Mouse (Mus musculus): ENCODE data around the gene Ccdc169. TPM values are rescaled to one million over a fixed set of nuclear protein-coding genes. Genes with fewer than 3 reads are reported as not detected.
A peak's percentile ranks its signal among the peaks of the same experiment; 100 is the strongest.

The Ccdc169 gene
- 0.06 TPM in 1 of 2 replicates, not detected in the other for polyA plus RNA-seq (2015; fragmentation: Nextera tagmentation; extraction: Ambion mirVana)

- H3K27ac ChIP-seq (ENCODE audit: low read length), result no peak within 1 kb of the TSS
- H3K27me3 ChIP-seq (ENCODE audit: control insufficient read depth, insufficient read depth, low read depth, low read length), result no peaks in the 10 kb centered on the region
- H3K4me1 ChIP-seq (replicated peaks; ENCODE audit: control insufficient read depth, insufficient read depth, low read length), result no peaks in the 10 kb centered on the region
- H3K36me3 ChIP-seq (ENCODE audit: control insufficient read depth, insufficient read depth, low read length), result peaks cover 22% of the 10 kb centered on the region
- ATAC-seq (ENCODE audit: low read depth), result no peak
- H3K4me3 ChIP-seq (ENCODE audit: low read length), result no peak within 1 kb of the TSS
- no peaks in the 10 kb centered on the region for H3K9me3 ChIP-seq (ENCODE audit: control insufficient read depth, low read length)
- no peak within 1 kb of the TSS for H3K9ac ChIP-seq (ENCODE audit: low read length)
- H3K4me2 ChIP-seq (ENCODE audit: low read depth, low read length), result no peak within 1 kb of the TSS
Observed at GRCm38 (mm10) chr3:55137039-55137438, at the start of gene Ccdc169. Gene Ccdc169 (plus strand): TSS chr3:55137339.

DNA sequence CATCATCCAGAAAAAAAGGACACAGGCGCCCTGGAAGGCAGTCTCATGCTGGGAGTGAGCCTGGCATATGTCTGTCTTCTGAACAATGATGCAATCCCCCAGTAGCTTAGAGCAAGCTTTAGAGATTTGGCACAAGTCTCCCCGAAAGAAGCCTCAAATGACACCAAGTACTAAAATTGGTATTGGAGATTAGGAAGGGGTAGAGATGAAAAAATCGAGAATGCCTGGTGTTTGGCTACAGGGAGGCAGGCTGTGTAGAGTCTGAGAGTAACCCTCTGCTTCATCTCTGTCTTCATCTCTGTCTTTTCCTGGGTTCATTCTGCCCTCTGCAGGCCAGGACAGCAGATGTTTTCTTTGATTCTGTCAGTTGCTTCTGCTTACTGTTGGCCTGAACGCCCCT is 49.8 kb upstream of the Ccdc169 start:
- 57% methylated on average over 4 of the region's 4 CpGs for WGBS
- H3K9me3 ChIP-seq (ENCODE audit: control insufficient read depth, low read length), result no peaks in the 10 kb centered on the region
- no peaks in the 10 kb centered on the region for H3K27me3 ChIP-seq (ENCODE audit: control insufficient read depth, insufficient read depth, low read depth, low read length)
- no peak for ATAC-seq (ENCODE audit: low read depth)
- H3K27ac ChIP-seq (ENCODE audit: low read length), result no peak overlapping the region
- H3K4me2 ChIP-seq (ENCODE audit: low read depth, low read length), result no peak overlapping the region
- no peak overlapping the region for H3K4me3 ChIP-seq (ENCODE audit: low read length)
- H3K4me1 ChIP-seq (replicated peaks; ENCODE audit: control insufficient read depth, insufficient read depth, low read length), result no peaks in the 10 kb centered on the region
- H3K9ac ChIP-seq (ENCODE audit: low read length), result no peak overlapping the region
- no peaks in the 10 kb centered on the region for H3K36me3 ChIP-seq (ENCODE audit: control insufficient read depth, insufficient read depth, low read length)

DNA sequence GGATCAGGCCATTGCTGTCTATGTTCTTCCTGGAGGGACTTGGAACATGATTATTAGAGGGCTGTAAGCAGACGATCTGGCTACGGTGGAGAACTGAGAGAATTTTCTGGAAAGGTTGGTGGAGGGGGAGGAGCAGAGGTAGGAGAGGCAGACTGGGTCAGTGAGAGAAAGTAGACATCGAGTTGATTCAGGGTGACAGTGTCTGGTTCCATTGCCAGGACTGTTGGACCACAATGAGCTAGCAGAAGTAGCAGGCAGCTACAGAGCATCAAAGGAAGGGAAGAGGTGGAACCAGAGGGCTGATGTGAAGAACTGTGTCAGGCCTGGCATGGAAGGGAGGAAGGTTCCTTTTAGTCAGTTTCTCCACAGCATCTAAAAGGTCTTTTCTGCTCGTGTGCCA is 48.8 kb upstream of the Ccdc169 start:
- H3K9me3 ChIP-seq (ENCODE audit: control insufficient read depth, low read length), result no peaks in the 10 kb centered on the region
- H3K4me2 ChIP-seq (ENCODE audit: low read depth, low read length), result no peak overlapping the region
- H3K36me3 ChIP-seq (ENCODE audit: control insufficient read depth, insufficient read depth, low read length), result no peaks in the 10 kb centered on the region
- H3K27ac ChIP-seq (ENCODE audit: low read length), result no peak overlapping the region
- 38% methylated on average over 4 of the region's 4 CpGs for WGBS
- no peak overlapping the region for H3K9ac ChIP-seq (ENCODE audit: low read length)
- H3K4me1 ChIP-seq (replicated peaks; ENCODE audit: control insufficient read depth, insufficient read depth, low read length), result no peaks in the 10 kb centered on the region
- H3K4me3 ChIP-seq (ENCODE audit: low read length), result no peak overlapping the region
- no peaks in the 10 kb centered on the region for H3K27me3 ChIP-seq (ENCODE audit: control insufficient read depth, insufficient read depth, low read depth, low read length)
- no peak for ATAC-seq (ENCODE audit: low read depth)

GRCm38 (mm10) chr3:55088843-55089242 is 48.3 kb upstream of the Ccdc169 start:
- Histone ChIP-seq H3K4me2 (ENCODE audit: low read depth, low read length) (no peak overlapping the region), H3K36me3 (ENCODE audit: control insufficient read depth, insufficient read depth, low read length) (no peaks in the 10 kb centered on the region), H3K27ac (ENCODE audit: low read length) (no peak overlapping the region), H3K9me3 (ENCODE audit: control insufficient read depth, low read length) (no peaks in the 10 kb centered on the region), H3K4me1 (replicated peaks; ENCODE audit: control insufficient read depth, insufficient read depth, low read length) (no peaks in the 10 kb centered on the region), H3K9ac (ENCODE audit: low read length) (no peak overlapping the region), H3K4me3 (ENCODE audit: low read length) (no peak overlapping the region), H3K27me3 (ENCODE audit: control insufficient read depth, insufficient read depth, low read depth, low read length) (no peaks in the 10 kb centered on the region)
- WGBS, result 45% methylated on average over 3 of the region's 3 CpGs
- no peak for ATAC-seq (ENCODE audit: low read depth)

DNA sequence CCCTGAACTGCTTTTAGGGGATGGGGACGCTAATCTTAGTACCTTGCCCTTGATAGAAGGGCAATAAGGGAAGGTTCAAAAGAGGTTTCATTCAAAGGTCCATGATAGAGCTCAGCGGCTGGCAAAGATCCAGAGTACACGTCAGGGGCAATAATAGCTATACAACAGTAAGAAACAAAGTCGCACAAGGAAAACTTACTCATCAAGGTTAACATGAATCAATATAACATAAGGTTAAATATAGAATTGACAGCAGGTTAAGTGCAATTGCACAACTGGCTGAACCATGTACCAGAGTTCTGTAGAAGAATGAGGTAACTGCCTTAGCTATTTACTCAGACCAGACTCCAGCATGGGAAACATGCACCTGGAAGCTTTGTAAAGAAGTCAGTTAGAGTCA is 47.8 kb upstream of the Ccdc169 start:
- Histone ChIP-seq H3K9me3 (ENCODE audit: control insufficient read depth, low read length) (no peaks in the 10 kb centered on the region), H3K4me1 (replicated peaks; ENCODE audit: control insufficient read depth, insufficient read depth, low read length) (no peaks in the 10 kb centered on the region), H3K27ac (ENCODE audit: low read length) (no peak overlapping the region), H3K36me3 (ENCODE audit: control insufficient read depth, insufficient read depth, low read length) (no peaks in the 10 kb centered on the region), H3K9ac (ENCODE audit: low read length) (no peak overlapping the region), H3K27me3 (ENCODE audit: control insufficient read depth, insufficient read depth, low read depth, low read length) (no peaks in the 10 kb centered on the region), H3K4me3 (ENCODE audit: low read length) (no peak overlapping the region), H3K4me2 (ENCODE audit: low read depth, low read length) (no peak overlapping the region)
- ATAC-seq (ENCODE audit: low read depth), result no peak
- 61% methylated on average over 4 of the region's 4 CpGs for WGBS

DNA sequence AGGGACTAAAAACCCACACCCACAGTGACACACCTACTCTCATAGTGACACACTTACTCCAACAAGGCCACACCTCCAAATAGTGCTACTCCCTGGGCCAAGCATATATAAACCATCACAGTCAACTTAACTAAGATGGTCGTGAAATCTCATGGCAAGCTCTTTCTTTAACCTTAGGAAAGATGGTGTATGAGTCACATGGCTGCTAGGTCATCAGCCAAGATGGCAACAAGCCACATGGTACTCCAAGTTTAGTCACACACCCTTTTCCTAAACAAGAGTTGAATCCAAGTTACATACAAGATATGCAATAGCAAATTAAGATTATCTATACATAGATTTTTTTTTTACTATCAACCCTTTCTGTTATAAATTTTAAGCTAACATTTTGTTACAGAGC is 44.0 kb upstream of the Ccdc169 start:
- Histone ChIP-seq H3K4me2 (ENCODE audit: low read depth, low read length) (no peak overlapping the region), H3K27me3 (ENCODE audit: control insufficient read depth, insufficient read depth, low read depth, low read length) (no peaks in the 10 kb centered on the region), H3K9ac (ENCODE audit: low read length) (no peak overlapping the region), H3K4me1 (replicated peaks; ENCODE audit: control insufficient read depth, insufficient read depth, low read length) (peaks cover 6% of the 10 kb centered on the region; the same call in 1 of the 2 replicates), H3K9me3 (ENCODE audit: control insufficient read depth, low read length) (no peaks in the 10 kb centered on the region), H3K27ac (ENCODE audit: low read length) (no peak overlapping the region), H3K4me3 (ENCODE audit: low read length) (no peak overlapping the region), H3K36me3 (ENCODE audit: control insufficient read depth, insufficient read depth, low read length) (no peaks in the 10 kb centered on the region)
- 66% methylated on average over 1 of the region's 1 CpGs for WGBS
- no peak for ATAC-seq (ENCODE audit: low read depth)

DNA sequence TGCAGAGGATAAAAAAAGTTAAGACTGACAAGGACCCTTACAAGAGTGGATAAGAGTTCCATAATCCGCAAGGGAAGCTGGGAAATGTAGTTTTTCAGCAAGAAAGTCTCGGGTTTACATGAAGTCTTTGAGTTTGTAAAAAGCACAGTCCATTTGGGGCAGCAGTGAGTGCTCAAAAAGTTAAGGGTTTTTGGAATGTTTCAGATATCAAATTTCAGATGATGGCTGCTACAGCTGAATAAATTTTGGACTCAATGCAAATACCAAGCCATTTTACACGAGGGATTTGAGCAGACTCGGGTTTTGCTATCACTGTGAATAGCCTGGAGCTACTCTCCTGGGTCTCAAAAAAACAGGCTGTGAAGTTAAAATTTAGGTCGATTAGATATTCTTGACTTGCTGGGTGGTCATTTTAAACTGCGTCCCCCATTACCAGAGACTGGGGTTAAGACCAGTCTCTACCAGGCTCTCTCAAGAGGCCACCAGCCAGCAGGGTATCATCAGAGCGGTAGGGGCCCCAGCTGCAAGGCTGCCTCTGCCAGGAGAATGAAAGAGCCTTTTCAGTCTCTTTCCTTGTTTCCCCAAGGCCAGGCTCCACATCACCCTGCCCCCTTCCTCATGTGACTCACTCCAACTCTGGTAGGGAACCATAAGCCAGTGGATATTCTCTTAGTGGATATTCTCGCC is 41.0 kb upstream of the Ccdc169 start:
- peaks cover 6% of the 10 kb centered on the region; the same call in 1 of the 2 replicates for H3K4me1 ChIP-seq (replicated peaks; ENCODE audit: control insufficient read depth, insufficient read depth, low read length)

DNA sequence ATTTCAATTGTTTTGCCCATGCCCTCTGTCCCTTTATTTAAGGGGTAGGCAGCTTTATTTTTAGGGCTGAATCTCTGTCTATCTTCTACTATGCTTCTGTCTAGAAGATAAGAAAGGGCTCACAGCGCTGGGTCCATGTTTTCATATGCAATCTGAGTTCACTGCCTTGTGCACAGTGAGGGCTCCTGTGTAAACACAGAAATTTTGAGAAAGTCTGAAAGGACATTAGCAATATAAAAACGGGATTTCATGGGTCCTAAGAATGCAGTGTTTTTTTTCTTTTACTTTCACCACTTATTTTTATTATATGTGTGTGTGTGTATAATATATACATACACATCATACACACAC is 40.5 kb upstream of the Ccdc169 start:
- no peak for ATAC-seq (ENCODE audit: low read depth)
- no peak overlapping the region for H3K4me2 ChIP-seq (ENCODE audit: low read depth, low read length)
- 37% methylated on average over 2 of the region's 2 CpGs for WGBS
- H3K4me1 ChIP-seq (replicated peaks; ENCODE audit: control insufficient read depth, insufficient read depth, low read length), result peaks cover 6% of the 10 kb centered on the region; the same call in 1 of the 2 replicates
- H3K36me3 ChIP-seq (ENCODE audit: control insufficient read depth, insufficient read depth, low read length), result no peaks in the 10 kb centered on the region
- H3K4me3 ChIP-seq (ENCODE audit: low read length), result no peak overlapping the region
- peak overlapping the region; percentile 72; the same call in 1 of the 2 replicates for H3K27ac ChIP-seq (ENCODE audit: low read length)
- no peaks in the 10 kb centered on the region for H3K9me3 ChIP-seq (ENCODE audit: control insufficient read depth, low read length)
- no peak overlapping the region for H3K9ac ChIP-seq (ENCODE audit: low read length)
- no peaks in the 10 kb centered on the region for H3K27me3 ChIP-seq (ENCODE audit: control insufficient read depth, insufficient read depth, low read depth, low read length)

More for the DNA sequence above, 41.0 kb upstream of the Ccdc169 start:
- Histone ChIP-seq H3K4me3 (ENCODE audit: low read length) (no peak overlapping the region), H3K36me3 (ENCODE audit: control insufficient read depth, insufficient read depth, low read length) (no peaks in the 10 kb centered on the region), H3K4me2 (ENCODE audit: low read depth, low read length) (0 out of 2 replicates have a peak overlapping the region, but pooled peaks have one; percentile 3), H3K27me3 (ENCODE audit: control insufficient read depth, insufficient read depth, low read depth, low read length) (no peaks in the 10 kb centered on the region), H3K27ac (ENCODE audit: low read length) (peak overlapping the region; percentile 72; the same call in 1 of the 2 replicates), H3K9me3 (ENCODE audit: control insufficient read depth, low read length) (no peaks in the 10 kb centered on the region), H3K9ac (ENCODE audit: low read length) (0 out of 2 replicates have a peak overlapping the region, but pooled peaks have one; percentile 9)
- 21% methylated on average over 8 of the region's 8 CpGs for WGBS
- ATAC-seq (ENCODE audit: low read depth), result peak; percentile 81

GRCm38 (mm10) chr3:55097186-55097585 is 40.0 kb upstream of the Ccdc169 start:
- no peak for ATAC-seq (ENCODE audit: low read depth)
- Histone ChIP-seq H3K4me1 (replicated peaks; ENCODE audit: control insufficient read depth, insufficient read depth, low read length) (peaks cover 6% of the 10 kb centered on the region; the same call in 1 of the 2 replicates), H3K4me2 (ENCODE audit: low read depth, low read length) (no peak overlapping the region), H3K27me3 (ENCODE audit: control insufficient read depth, insufficient read depth, low read depth, low read length) (no peaks in the 10 kb centered on the region), H3K36me3 (ENCODE audit: control insufficient read depth, insufficient read depth, low read length) (no peaks in the 10 kb centered on the region), H3K9me3 (ENCODE audit: control insufficient read depth, low read length) (no peaks in the 10 kb centered on the region), H3K4me3 (ENCODE audit: low read length) (no peak overlapping the region), H3K27ac (ENCODE audit: low read length) (no peak overlapping the region), H3K9ac (ENCODE audit: low read length) (no peak overlapping the region)
- WGBS, result 76% methylated on average over 2 of the region's 2 CpGs

All from lung, embryonic 16.5 days (tissue).